Mouse (Mus musculus) heart, adult 2 months (tissue): ENCODE measurements around the gene Drd1.

ENCODE experiments used
- CTCF ChIP-seq: fragments of 200-600 bp; IDR thresholded peaks from 2 replicates; pipeline ENCODE4 v1.8.1; 2022; ENCODE audit warnings: antibody characterized with exemption, mild to moderate bottlenecking, moderate library complexity
- EP300 ChIP-seq: fragments of 200-500 bp; IDR thresholded peaks from 2 replicates; pipeline ENCODE4 v1.6.1; 2011; ENCODE audit warnings: low read depth, low read length, control low read depth; ENCODE audit not compliant: insufficient read depth
- POLR2A ChIP-seq: fragments of 200-500 bp; IDR thresholded peaks from 2 replicates; pipeline ENCODE4 v1.6.1; 2011; ENCODE audit warnings: mild to moderate bottlenecking, low read depth, low read length, control low read depth; ENCODE audit not compliant: insufficient read depth

DNA sequence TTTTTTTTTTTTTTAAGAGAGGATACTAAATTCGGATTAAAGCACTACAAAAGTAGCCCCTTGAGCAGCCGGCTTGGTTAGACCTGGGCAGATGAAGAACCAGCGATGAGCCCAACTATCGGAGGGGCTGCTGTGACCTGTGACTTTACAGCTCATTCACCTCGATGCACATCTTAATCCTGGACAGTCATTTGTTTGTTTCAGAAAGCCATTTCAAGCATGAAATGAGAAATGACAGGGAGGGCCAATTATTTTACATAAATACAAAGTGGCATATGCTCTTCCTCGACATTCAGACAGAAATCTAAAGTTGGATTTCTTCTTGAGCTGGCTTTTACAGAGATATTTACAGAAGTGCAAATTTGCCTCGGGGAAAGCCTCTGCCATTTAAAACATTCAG is 3.9 kb downstream of the Drd1 start:
- no peak for TF ChIP-seq CTCF
- TF ChIP-seq POLR2A = no peak
- TF ChIP-seq EP300 = no peak
